Mouse (Mus musculus): ENCODE measurements around the gene 1700016K19Rik.
A peak's percentile ranks its signal among the peaks of the same experiment; 100 is the strongest.

Gene 1700016K19Rik

DNA sequence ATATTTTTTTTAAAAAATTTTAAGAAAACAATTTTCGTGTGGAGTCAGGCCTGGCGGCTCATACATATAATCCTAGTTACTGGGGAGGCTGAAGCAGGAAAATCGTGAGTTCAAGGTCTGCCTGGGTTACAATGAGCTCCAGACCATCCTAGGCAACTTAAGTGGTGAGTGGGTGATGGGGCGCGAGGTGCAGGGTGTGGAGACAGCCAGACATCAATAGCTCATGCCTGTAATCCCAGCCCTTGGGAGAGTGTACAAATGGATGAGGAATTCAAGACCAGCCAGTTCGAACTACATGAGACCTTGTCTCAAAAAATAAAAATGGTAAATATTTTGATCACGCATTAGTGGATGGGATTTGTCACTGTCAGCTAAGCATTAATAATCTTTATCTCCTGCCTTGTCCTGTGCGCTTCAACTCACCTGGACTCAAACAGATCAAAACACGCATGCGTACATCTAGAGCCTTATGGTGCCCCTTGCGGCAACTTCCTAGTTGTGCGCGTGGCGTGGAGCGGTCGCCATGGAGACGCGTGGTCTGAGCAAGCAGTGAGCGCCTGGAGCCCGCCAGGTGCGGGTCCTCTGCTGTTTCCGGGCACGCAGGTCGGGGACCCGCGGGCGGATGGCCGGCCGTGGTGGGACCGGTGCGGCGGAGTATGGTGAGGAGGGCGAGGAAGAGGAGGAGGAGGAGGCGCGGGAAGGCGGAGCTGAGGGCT lies at the start of gene 1700016K19Rik:
1700016K19Rik (plus strand) TSS at position 473 of the 716 bp plus-strand sequence.
- peak; percentile 74 for DNase-seq (ENCODE audit: extremely low spot score, low spot score)

GRCm38 (mm10) chr11:75950459-75950858 lies 49.3 kb upstream of the 1700016K19Rik start:
- DNase-seq (ENCODE audit: extremely low spot score, low spot score): no peak

DNA sequence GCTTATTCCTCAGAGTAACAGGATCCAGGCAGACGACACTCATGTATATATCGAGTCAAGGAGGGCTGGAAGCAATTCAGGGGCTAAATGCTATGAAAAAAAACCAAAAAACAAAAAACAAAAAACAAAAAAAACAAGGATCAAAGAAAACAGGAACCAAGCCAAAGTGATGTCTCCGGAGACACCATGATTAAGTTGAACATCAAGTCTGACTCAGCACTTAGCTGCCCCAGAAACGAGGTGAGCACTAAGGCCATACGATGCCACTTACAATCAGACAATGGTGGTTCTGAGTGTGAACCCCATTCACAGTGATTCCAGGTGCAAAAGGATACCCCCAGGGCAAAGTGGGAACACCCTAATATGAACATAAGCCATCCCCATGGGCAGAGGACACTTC lies 47.8 kb upstream of the 1700016K19Rik start:
- DNase-seq (ENCODE audit: extremely low spot score, low spot score): no peak

DNA sequence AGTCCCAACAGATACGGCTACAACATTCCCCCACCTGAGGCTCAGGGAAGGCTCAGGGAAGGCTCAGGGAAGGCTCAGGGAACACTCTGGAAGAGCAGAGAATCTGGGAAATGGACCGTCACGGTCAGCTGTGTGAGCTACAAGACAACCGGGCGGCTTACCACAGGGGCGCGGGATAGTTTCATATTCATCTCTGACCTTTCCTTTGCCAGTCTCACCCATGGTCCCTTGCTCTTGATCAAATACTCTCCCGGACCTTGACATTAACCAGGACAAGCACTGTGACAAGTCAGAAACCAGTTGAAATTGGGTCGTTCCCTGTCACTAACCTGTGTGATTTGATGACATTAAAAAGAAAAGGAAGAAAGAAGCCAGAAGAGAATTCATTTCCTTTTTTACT lies 44.8 kb upstream of the 1700016K19Rik start:
- DNase-seq (ENCODE audit: extremely low spot score, low spot score): no peak

GRCm38 (mm10) chr11:75956651-75957050 lies 43.1 kb upstream of the 1700016K19Rik start:
- no peak for DNase-seq (ENCODE audit: extremely low spot score, low spot score)

- DNase-seq (ENCODE audit: extremely low spot score, low spot score): no peak
Observed at GRCm38 (mm10) chr11:75957124-75957832, 42.4 kb upstream of the 1700016K19Rik start.

- no peak for DNase-seq (ENCODE audit: extremely low spot score, low spot score)
Observed at GRCm38 (mm10) chr11:75961782-75962181, 37.9 kb upstream of the 1700016K19Rik start.

DNA sequence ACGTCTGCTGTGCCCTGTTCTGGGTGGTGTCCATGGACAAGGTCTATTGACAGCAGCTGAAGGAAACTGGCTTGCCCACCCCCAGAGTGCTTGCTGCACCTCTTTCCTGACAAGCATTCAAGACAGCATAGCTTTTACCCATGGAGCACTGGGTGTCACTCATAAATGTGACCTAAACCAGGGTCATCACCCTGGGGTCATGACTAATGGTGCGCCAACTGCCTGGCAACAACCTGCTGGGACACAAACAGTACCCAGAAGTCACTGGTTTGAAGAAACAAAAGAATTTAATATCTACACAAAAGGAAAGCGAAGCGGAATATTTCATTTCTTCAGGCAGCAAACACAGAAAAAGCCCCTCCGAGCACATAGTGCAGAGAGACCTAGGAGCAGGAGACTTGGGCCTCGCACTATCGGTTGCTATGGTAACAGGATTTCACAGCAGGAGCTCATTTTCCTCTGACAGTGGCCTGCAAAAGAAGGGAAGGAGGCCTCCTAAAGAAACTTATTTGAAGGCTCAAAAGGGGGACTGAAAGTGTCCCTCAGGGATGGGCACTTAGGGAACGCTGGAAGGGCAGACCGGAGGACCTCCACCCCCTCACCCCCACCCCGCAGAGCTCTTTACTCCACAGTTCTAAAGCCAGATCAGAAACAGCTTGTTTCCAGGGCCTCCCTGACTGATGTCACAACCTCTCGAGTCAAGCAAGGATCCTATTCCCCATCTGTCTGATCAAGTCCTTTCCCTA lies 35.8 kb upstream of the 1700016K19Rik start:
- DNase-seq (ENCODE audit: extremely low spot score, low spot score): peak; percentile 65

- no peak for DNase-seq (ENCODE audit: extremely low spot score, low spot score)
Observed at GRCm38 (mm10) chr11:75964476-75964730, 35.3 kb upstream of the 1700016K19Rik start.

DNA sequence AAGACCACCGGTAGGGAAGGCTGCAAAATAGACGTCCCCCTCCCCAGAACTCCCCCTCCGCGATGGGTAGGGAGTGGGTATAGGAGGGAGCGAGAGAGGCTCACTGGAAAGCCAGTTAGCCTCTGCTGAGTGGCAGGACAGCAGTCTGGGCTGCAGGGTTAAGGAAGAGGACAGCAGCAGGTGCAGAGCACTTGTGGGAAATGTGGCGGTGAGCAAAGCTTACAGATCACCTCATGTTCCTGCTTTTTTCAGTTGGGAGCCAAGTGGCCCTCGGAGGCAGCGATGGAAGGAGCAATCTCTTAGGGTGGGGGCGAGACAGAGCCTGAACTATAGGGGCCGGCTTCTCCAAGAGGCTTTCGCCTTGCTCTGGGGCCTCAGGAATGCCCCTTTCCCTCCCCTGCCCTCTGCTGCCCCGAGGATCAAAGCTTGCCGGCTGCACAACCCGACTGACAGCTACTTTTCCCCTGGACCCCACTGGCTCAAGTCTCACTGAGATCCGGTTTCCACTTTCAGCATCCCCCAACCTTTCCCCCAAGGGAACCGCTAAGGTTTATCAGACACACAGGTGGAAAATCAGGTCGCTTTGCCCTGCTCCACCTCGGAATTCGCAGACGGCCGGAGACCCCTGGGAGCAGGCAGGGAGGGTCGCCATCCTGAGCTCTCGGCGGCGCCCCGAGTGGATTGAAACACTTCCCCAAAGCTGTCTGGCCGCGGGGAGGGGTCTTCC lies 33.9 kb upstream of the 1700016K19Rik start:
- no peak for DNase-seq (ENCODE audit: extremely low spot score, low spot score)

GRCm38 (mm10) chr11:75966401-75967372 lies 33.0 kb upstream of the 1700016K19Rik start:
- peak; percentile 74 for DNase-seq (ENCODE audit: extremely low spot score, low spot score)

DNA sequence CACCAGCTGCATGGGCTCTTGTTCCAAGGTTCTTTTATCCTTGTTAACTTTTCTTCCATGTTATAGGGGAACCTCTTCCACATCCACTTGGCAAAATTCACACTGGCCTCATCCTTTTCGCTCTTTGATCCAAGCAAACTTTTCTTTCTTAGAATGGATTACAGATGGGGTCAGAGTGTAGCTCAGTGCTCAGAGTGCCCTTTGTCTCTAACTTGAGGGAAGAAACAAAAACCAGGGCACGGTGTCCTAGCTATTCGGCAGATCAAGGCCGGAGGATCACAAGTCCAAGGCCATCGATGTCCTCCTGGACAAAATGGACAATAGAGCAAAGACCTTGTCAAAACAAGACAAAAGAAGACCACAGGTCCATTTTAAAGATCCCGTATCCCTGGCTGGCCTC lies 31.0 kb upstream of the 1700016K19Rik start:
- DNase-seq (ENCODE audit: extremely low spot score, low spot score): no peak

- DNase-seq (ENCODE audit: extremely low spot score, low spot score): no peak
Observed at GRCm38 (mm10) chr11:75970629-75971028, 29.1 kb upstream of the 1700016K19Rik start.

DNA sequence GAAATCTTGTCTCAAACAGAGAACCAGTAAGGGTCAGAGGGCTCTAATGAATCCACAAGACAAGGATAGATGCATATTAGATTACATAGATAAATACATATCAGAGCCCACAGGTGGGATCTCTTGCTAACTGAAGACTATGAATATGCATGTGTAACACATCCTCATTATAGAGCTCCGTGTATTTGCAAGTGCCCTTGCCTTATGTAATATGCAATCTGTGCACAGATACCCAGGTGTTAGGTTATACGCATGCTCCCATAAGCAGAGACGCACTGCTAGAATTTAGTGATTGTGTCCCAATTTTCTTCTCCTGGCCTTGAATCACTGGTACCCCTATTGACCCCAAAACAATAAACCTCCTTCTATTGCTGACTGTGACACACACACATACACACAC lies 27.5 kb upstream of the 1700016K19Rik start:
- DNase-seq (ENCODE audit: extremely low spot score, low spot score): no peak

GRCm38 (mm10) chr11:75972916-75973567 lies 26.7 kb upstream of the 1700016K19Rik start:
- DNase-seq (ENCODE audit: extremely low spot score, low spot score): no peak

DNA sequence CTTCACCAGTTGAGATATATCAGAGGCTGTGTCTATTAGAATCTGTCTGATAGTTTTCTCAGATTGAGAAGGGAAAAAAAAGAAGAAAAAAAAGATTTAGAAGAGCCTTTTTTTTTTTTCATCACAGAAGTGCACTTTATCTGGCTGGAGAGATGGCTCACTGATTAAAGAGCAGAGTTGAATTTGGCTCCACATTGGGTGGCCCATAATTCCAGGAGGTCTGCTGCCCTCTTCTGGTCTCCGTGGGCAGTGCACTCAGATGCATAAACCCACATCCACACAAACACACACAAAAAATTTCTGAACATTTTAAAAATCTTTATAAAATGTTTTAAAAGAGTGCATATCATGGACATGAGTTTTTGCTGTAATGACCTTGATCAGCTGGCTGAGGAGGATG lies 25.7 kb upstream of the 1700016K19Rik start:
- DNase-seq (ENCODE audit: extremely low spot score, low spot score): no peak

- DNase-seq (ENCODE audit: extremely low spot score, low spot score): no peak
Observed at GRCm38 (mm10) chr11:75976748-75977147, 23.0 kb upstream of the 1700016K19Rik start.

GRCm38 (mm10) chr11:75978051-75978450 lies 21.7 kb upstream of the 1700016K19Rik start:
- DNase-seq (ENCODE audit: extremely low spot score, low spot score): no peak

DNA sequence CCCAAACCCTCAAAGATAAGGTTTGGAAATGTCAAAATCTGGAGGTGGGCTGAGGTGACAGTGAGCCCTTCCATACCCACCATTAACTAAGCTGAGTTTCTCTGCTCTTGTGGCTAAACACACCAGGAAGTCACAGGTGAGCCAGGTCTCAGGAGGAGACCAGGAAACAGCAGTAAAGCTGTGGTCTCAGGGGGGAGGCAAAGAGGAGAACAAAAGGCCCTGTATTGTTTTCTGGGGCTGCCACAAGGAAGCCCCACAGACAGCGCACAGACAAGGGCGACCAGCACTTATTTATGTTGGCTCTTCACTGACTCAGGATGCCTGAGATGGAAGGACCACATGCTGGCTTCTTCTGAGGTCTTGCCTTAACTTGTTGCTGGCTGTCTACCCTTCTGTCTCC lies 19.3 kb upstream of the 1700016K19Rik start:
- DNase-seq (ENCODE audit: extremely low spot score, low spot score): no peak

GRCm38 (mm10) chr11:75983194-75983593 lies 16.5 kb upstream of the 1700016K19Rik start:
- no peak for DNase-seq (ENCODE audit: extremely low spot score, low spot score)
